Mouse (Mus musculus) intestine, embryonic 15.5 days (tissue): Measurements from ENCODE around the gene Fut7. TPM values are rescaled to one million over a fixed set of nuclear protein-coding genes. Genes with fewer than 3 reads are reported as not detected.

Experiments
- ATAC-seq: fragments of 200-750 bp; cut with Nextera tagmentation; 2 replicates; pipeline ENCODE4 v1.8.0; 2017; ENCODE audit warnings: moderate TSS enrichment, moderate library complexity
- H3K27ac ChIP-seq: fragments of 300-500 bp; sonication (generic); 2 replicates; pipeline ENCODE4 v1.5.1; 2015; ENCODE audit warnings: mild to moderate bottlenecking, inconsistent platforms
- H3K27me3 ChIP-seq: fragments of 300-500 bp; sonication (generic); replicated peaks from 2 replicates; pipeline ENCODE4 v1.6.1; 2015; ENCODE audit warnings: inconsistent platforms
- H3K36me3 ChIP-seq: fragments of 300-500 bp; sonication (generic); 2 replicates; pipeline ENCODE4 v1.6.1; 2015; ENCODE audit warnings: inconsistent platforms
- H3K4me1 ChIP-seq: fragments of 300-500 bp; sonication (generic); replicated peaks from 2 replicates; pipeline ENCODE4 v1.6.1; 2015; ENCODE audit warnings: inconsistent platforms
- H3K4me2 ChIP-seq: fragments of 300-500 bp; sonication (generic); replicated peaks from 2 replicates; pipeline ENCODE4 v1.6.1; 2015; ENCODE audit warnings: mild to moderate bottlenecking, inconsistent platforms
- H3K4me3 ChIP-seq: fragments of 300-500 bp; sonication (generic); replicated peaks from 2 replicates; pipeline ENCODE4 v1.5.1; 2015; ENCODE audit warnings: inconsistent platforms
- H3K9ac ChIP-seq: fragments of 300-500 bp; sonication (generic); 2 replicates; pipeline ENCODE4 v1.6.1; 2015; ENCODE audit warnings: inconsistent platforms
- H3K9me3 ChIP-seq: fragments of 300-500 bp; sonication (generic); 2 replicates; pipeline ENCODE4 v1.6.1; 2016; ENCODE audit warnings: inconsistent platforms
- WGBS: fragments of 180-500 bp; shearing (Covaris S2); methylation state at CpG from one replicate; pipeline ENCODE4 v1.1.7; 2015; 5-methylcytosine and 5-hydroxymethylcytosine counted together
- polyA plus RNA-seq: library from polyadenylated mRNA; unstranded; fragments of >200 nt; fragmentation: Nextera tagmentation; extraction: Ambion mirVana; gene quantifications from 2 replicates; pipeline ENCODE4 v1.2.1, GENCODE M21; 2015

The Fut7 gene
- polyA plus RNA-seq, 1 experiment from 2014 or later = 0.18 TPM

- H3K9me3 ChIP-seq = no peaks in the 10 kb centered on the region
- no peak overlapping the region for H3K4me2 ChIP-seq
- H3K36me3 ChIP-seq = no peaks in the 10 kb centered on the region
- no peak overlapping the region for H3K4me3 ChIP-seq
- H3K27me3 ChIP-seq = peaks cover 30% of the 10 kb centered on the region
- H3K27ac ChIP-seq = no peak overlapping the region
- H3K4me1 ChIP-seq = 0 out of 2 replicates have a peak, but pooled peaks cover 5% of the 10 kb centered on the region
- H3K9ac ChIP-seq = no peak overlapping the region
- no peak for ATAC-seq
- WGBS = 89% methylated on average over 5 of the region's 5 CpGs
Observed at GRCm38 (mm10) chr2:25427256-25427655, 4.2 kb downstream of the Fut7 start.

- no peak within 1 kb of the TSS for H3K27ac ChIP-seq
- H3K36me3 ChIP-seq = no peaks in the 10 kb centered on the region
- 0 out of 2 replicates have a peak, but pooled peaks cover 5% of the 10 kb centered on the region for H3K4me1 ChIP-seq
- peaks cover 28% of the 10 kb centered on the region for H3K27me3 ChIP-seq
- H3K9me3 ChIP-seq = no peaks in the 10 kb centered on the region
- peak within 1 kb of the TSS; percentile 97 for H3K4me2 ChIP-seq
- ATAC-seq = peak; percentile 94
- peak within 1 kb of the TSS; percentile 69 for H3K9ac ChIP-seq
- under 1% methylated on average over 81 of the region's 89 CpGs for WGBS
- H3K4me3 ChIP-seq = peak within 1 kb of the TSS; percentile 71
Observed at GRCm38 (mm10) chr2:25428442-25429236, 5.6 kb downstream of the Fut7 start, which contains the start of gene Abca2. Gene Abca2, plus strand, starts transcription at chr2:25428703.

GRCm38 (mm10) chr2:25429435-25430180 lies 6.5 kb downstream of the Fut7 start:
- Histone ChIP-seq H3K36me3 (no peaks in the 10 kb centered on the region), H3K27me3 (peaks cover 24% of the 10 kb centered on the region), H3K4me3 (no peak overlapping the region), H3K9me3 (no peaks in the 10 kb centered on the region), H3K4me1 (0 out of 2 replicates have a peak, but pooled peaks cover 5% of the 10 kb centered on the region), H3K4me2 (peak overlapping the region; percentile 97), H3K9ac (no peak overlapping the region), H3K27ac (no peak overlapping the region)
- 67% methylated on average over 5 of the region's 5 CpGs for WGBS
- ATAC-seq = no peak

GRCm38 (mm10) chr2:25430395-25431233 lies 7.5 kb downstream of the Fut7 start:
- H3K9me3 ChIP-seq = no peaks in the 10 kb centered on the region
- H3K4me2 ChIP-seq = no peak overlapping the region
- no peaks in the 10 kb centered on the region for H3K36me3 ChIP-seq
- H3K4me1 ChIP-seq = 0 out of 2 replicates have a peak, but pooled peaks cover 5% of the 10 kb centered on the region
- ATAC-seq = no peak
- peaks cover 14% of the 10 kb centered on the region for H3K27me3 ChIP-seq
- H3K4me3 ChIP-seq = no peak overlapping the region
- 72% methylated on average over 17 of the region's 17 CpGs for WGBS
- H3K27ac ChIP-seq = no peak overlapping the region
- no peak overlapping the region for H3K9ac ChIP-seq

- Histone ChIP-seq H3K4me2 (no peak overlapping the region), H3K9ac (no peak overlapping the region), H3K9me3 (no peaks in the 10 kb centered on the region), H3K27me3 (peaks cover 8% of the 10 kb centered on the region), H3K4me3 (no peak overlapping the region), H3K4me1 (0 out of 2 replicates have a peak, but pooled peaks cover 5% of the 10 kb centered on the region), H3K27ac (no peak overlapping the region), H3K36me3 (no peaks in the 10 kb centered on the region)
- WGBS = 74% methylated on average over 6 of the region's 6 CpGs
- no peak for ATAC-seq
Observed at GRCm38 (mm10) chr2:25431308-25431855, 8.3 kb downstream of the Fut7 start.

GRCm38 (mm10) chr2:25432326-25433098 lies 9.4 kb downstream of the Fut7 start:
- H3K9ac ChIP-seq = no peak overlapping the region
- 82% methylated on average over 11 of the region's 11 CpGs for WGBS
- H3K27me3 ChIP-seq = peaks cover 5% of the 10 kb centered on the region; the same call in 1 of the 2 replicates
- no peak for ATAC-seq
- H3K4me2 ChIP-seq = no peak overlapping the region
- 0 out of 2 replicates have a peak, but pooled peaks cover 5% of the 10 kb centered on the region for H3K4me1 ChIP-seq
- no peak overlapping the region for H3K4me3 ChIP-seq
- no peak overlapping the region for H3K27ac ChIP-seq
- no peaks in the 10 kb centered on the region for H3K36me3 ChIP-seq
- H3K9me3 ChIP-seq = no peaks in the 10 kb centered on the region

- Histone ChIP-seq H3K27me3 (peaks cover 5% of the 10 kb centered on the region; the same call in 1 of the 2 replicates), H3K4me2 (no peak overlapping the region), H3K36me3 (no peaks in the 10 kb centered on the region), H3K4me3 (no peak overlapping the region), H3K9ac (no peak overlapping the region), H3K27ac (no peak overlapping the region), H3K9me3 (no peaks in the 10 kb centered on the region), H3K4me1 (0 out of 2 replicates have a peak, but pooled peaks cover 3% of the 10 kb centered on the region)
- ATAC-seq = no peak
- 89% methylated on average over 17 of the region's 17 CpGs for WGBS
Observed at GRCm38 (mm10) chr2:25433101-25433500, 10.0 kb downstream of the Fut7 start.

- Histone ChIP-seq H3K27ac (no peak overlapping the region), H3K4me2 (no peak overlapping the region), H3K4me1 (0 out of 2 replicates have a peak, but pooled peaks cover 2% of the 10 kb centered on the region), H3K27me3 (peaks cover 5% of the 10 kb centered on the region; the same call in 1 of the 2 replicates), H3K9me3 (no peaks in the 10 kb centered on the region), H3K9ac (no peak overlapping the region), H3K36me3 (no peaks in the 10 kb centered on the region), H3K4me3 (no peak overlapping the region)
- 87% methylated on average over 8 of the region's 8 CpGs for WGBS
- no peak for ATAC-seq
Observed at GRCm38 (mm10) chr2:25434292-25434691, 11.2 kb downstream of the Fut7 start.

GRCm38 (mm10) chr2:25436286-25436820 lies 13.3 kb downstream of the Fut7 start:
- H3K9ac ChIP-seq = no peak overlapping the region
- ATAC-seq = no peak
- WGBS = 89% methylated on average over 10 of the region's 10 CpGs
- no peaks in the 10 kb centered on the region for H3K27me3 ChIP-seq
- no peaks in the 10 kb centered on the region for H3K36me3 ChIP-seq
- H3K4me2 ChIP-seq = no peak overlapping the region
- H3K9me3 ChIP-seq = no peaks in the 10 kb centered on the region
- no peak overlapping the region for H3K27ac ChIP-seq
- H3K4me3 ChIP-seq = no peak overlapping the region
- H3K4me1 ChIP-seq = no peaks in the 10 kb centered on the region

GRCm38 (mm10) chr2:25441067-25441466 lies 18.0 kb downstream of the Fut7 start:
- no peak overlapping the region for H3K4me2 ChIP-seq
- WGBS = 85% methylated on average over 20 of the region's 20 CpGs
- no peak overlapping the region for H3K4me3 ChIP-seq
- H3K4me1 ChIP-seq = no peaks in the 10 kb centered on the region
- H3K27me3 ChIP-seq = no peaks in the 10 kb centered on the region
- no peak overlapping the region for H3K9ac ChIP-seq
- no peaks in the 10 kb centered on the region for H3K36me3 ChIP-seq
- H3K27ac ChIP-seq = no peak overlapping the region
- no peak for ATAC-seq
- no peaks in the 10 kb centered on the region for H3K9me3 ChIP-seq

GRCm38 (mm10) chr2:25442682-25443081 lies 19.6 kb downstream of the Fut7 start:
- Histone ChIP-seq H3K4me2 (no peak overlapping the region), H3K27me3 (no peaks in the 10 kb centered on the region), H3K9ac (no peak overlapping the region), H3K27ac (no peak overlapping the region), H3K9me3 (no peaks in the 10 kb centered on the region), H3K4me3 (no peak overlapping the region), H3K36me3 (no peaks in the 10 kb centered on the region), H3K4me1 (no peaks in the 10 kb centered on the region)
- ATAC-seq = no peak
- 89% methylated on average over 14 of the region's 14 CpGs for WGBS
